Mouse (Mus musculus) urinary bladder, adult 2 months (tissue): ENCODE measurements around the gene Polg. TPM values are rescaled to one million over a fixed set of nuclear protein-coding genes. Genes with fewer than 3 reads are reported as not detected.

Source experiments
- DNase-seq: peaks from one replicate; pipeline ENCODE4 v3.0.0; 2022; ENCODE audit warnings: low spot score
- polyA plus RNA-seq: library from polyadenylated mRNA; depleted of rRNA; stranded (reverse); fragments of >200 nt; gene quantifications from 2 replicates; pipeline ENCODE4 v1.2.3, GENCODE M21; 2012; rRNA removed

Gene Polg
- polyA plus RNA-seq, 1 experiment: 56.0 TPM

DNA sequence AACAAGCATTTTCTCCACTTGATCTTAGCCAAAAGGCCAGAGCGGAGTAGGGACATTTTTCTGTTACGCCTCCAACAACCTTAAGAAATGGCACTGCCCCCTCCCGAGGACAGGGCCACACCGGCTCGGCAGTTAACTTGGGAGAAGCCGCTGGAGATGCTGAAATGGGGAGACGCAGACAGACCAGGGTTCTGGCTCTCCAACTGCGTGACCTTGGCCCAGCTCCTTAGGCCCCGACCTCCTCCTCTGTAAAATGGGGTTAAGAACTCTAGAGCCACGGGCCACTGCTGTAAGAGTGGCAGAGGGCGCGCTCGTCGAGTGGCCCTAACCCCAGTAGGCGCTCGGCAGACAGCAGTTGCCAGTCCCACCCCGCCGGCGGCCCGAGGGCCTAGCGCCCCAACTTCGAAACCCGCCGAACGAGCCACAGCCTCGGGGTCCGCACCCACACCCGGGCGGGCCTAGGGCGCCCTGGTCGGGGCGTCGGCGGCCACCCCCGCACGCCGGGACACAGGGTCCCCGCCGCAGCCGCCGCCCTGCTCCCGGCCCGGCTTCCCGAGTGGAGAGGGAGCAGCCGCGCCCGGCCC lies 609 bp downstream of the Polg start:
- no peak for DNase-seq

DNA sequence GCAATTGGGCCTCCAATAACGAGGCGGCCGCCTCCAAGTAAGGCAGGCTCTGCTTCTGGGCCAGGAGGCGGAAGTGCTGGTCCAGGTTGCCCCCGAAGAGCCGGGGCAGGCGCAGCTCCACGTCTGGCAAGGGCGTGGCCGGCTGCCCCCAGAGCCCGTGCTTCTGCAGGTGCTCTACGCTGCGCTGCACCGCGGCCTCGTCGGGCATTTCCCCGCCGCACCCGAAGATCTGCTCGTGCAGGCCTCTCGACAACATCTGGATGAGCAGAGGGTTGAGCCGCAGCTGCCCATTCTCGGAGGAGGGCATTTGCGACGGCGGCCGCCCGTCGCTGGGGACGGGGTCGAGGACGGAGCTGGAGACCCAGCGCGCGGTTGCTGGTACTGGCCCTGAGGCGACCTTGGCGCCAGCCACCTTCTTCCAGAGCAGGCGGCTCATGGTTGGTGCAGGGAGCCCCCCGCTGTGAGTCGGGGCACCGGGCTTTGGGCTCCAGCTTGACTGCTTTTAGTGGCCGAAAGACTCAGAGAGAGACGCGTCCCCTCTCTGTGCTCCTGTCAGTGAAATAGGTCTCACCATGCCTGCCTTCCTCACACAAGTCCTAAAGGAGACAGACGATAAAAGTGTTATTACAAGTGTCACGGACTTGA lies 1.3 kb downstream of the Polg start:
- no peak for DNase-seq

DNA sequence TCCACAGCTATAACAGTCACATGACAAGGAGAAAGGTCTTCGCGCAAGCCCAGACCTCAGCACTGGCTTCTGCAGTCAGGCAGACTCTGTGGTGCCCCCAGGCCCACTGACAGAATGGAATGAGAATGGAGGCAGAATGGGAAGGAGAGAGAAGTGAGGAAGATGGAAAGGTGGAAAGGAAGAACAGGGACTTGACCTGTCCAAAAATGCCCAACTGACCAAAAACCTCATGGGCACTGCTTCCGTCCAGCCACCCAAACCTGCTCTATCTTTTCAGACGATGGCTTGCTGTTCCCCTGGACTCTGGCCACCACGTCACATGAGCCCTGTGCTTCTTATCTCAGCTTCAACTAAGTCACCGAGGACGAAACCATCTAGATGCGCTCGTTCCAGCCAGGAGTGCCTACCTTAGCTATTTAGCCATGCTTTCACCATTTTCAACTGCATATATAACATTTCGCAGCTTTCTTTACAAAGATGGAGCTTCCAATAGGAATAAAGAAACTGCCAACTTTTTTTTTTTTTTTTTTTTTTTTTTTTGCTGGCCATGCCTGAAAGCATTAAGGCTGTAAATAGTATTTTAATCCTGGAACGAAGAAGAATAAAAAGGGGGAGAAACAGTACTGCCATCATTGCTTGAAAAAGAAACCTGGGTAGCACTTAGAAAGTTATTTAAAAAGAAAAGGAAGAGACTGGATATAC lies 2.6 kb downstream of the Polg start:
- no peak for DNase-seq

DNA sequence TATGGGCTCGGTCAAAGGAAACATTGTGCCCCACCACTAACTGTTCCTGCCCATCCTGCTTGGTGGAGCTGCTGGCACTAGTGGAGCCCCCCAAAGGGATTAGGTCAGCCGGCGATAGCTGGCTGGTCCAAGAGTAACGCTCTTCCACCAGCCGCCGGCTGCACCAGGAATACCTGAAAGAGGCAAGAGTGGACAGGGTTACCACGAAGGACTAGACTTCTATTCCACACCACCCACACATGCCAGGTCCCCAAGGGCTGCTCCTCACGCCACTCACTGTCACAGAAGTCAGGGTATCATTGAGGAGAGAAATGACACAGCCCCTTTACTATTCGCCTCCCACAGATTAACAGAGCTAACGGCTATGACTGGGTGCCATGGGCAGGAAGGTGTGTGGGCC lies 4.4 kb downstream of the Polg start:
- no peak for DNase-seq

DNA sequence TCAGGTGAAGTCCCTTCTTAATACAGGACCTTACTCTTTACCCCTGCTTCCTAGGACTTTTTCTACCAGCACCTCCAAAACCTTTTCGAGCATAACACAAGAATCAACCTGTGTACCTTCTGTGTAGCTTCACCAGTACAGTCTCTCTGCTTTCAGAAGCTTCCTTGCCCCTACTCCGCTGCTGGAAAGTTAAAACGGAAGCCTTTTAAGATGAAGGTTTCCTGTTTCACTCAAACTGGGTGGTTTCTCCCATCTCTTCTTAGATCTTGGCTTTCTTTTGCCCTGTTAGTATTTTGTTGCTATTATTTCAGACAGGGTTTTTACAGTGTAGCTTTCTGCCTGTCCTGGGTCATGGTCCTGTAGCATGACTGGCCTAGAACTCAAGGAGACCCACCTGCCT lies 18.7 kb downstream of the Polg start:
- no peak for DNase-seq

DNA sequence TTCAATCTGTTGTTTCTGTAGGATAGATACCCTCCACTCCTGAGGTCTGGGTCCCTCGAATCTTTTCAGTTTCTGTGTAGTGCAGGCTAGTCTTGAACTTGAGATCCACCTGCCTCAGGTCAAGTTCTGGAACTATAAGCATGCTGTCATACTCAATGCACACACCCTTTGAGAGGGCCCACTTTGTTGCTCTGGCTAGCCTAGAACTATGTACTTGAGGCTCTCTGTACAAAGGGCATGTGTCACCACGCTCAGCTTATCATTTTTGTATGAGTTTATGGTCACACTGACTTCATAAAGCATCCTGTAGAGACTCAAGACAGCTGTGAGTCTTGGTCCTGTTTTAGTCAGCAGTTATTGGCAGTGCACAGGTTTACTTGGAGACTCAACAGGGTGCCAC lies 19.1 kb downstream of the Polg start:
- DNase-seq: no peak

DNA sequence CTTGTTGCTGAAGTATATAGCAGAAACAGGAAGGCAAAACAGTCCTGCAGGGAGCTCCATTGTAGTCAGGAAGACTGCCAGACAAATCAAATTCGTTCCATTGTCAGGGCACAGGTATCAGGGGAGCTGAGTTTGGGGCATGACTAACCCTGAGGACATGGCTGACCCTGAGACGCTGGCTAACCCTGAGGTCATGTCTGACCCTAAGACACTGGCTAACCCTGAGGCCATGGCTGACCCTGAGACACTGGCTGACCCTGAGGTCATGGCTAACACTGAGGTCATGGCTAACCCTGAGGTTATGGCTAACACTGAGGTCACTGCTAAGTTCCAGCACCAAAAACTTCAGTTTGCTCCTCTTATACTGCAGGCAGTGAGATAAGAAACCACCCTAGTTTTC lies 26.1 kb downstream of the Polg start:
- DNase-seq: no peak

DNA sequence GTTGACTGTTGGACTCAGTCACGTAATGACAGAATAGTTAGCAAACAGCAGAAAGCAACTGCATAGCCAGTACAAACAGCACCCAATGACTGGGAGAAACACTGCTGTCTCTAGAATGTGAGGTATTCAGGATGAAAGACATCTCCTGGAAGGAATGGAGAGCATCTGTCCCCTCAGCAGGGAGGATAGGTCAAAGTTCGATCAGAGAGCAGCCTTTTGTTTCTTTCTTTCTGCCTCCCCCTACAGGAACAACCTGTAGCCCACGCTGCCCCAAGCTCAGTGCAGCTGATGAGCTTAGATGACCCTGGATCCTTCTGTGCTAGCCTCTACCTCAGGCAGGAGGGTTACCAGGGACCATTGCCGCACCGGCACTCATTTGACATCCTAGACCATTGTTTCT lies 37.9 kb downstream of the Polg start:
- DNase-seq: no peak

DNA sequence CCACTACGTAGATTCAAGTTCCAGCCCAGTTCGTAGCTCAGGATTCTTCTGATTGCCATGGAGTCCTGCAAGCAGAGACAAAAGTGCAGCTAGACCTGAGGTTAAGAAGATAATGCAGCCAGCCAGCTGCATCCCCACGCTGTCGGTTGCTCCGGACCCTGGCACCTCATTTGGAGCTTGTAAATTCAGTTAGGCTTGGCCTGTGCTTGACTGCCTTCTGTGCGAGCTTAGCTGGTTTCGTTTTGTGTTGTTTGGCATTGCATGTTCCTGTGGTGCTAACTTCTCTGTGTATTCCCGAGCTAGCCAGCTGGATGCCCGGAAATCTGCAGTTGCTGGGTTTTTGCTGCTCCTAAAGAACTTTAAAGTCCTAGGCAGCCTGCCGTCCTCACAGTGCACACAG lies 40.4 kb downstream of the Polg start:
- no peak for DNase-seq

DNA sequence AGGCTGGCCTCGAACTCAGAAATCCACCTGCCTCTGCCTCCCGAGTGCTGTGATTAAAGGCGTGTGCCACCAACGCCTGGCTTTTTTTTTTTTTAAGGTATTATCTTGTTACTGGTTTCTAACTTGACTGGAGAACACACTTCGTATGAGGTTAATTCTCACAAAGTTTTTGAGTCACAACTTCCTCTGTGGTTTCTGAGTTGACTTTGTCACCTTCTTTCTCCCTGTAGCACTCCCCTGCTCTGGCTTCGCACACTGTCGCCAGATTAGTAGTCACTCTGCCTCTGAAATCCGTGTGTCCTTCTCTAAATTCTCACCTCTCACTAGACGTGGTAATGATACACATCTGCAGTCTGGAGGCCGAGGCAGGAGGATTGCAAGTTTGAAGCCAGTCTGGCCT lies 43.3 kb downstream of the Polg start:
- no peak for DNase-seq

DNA sequence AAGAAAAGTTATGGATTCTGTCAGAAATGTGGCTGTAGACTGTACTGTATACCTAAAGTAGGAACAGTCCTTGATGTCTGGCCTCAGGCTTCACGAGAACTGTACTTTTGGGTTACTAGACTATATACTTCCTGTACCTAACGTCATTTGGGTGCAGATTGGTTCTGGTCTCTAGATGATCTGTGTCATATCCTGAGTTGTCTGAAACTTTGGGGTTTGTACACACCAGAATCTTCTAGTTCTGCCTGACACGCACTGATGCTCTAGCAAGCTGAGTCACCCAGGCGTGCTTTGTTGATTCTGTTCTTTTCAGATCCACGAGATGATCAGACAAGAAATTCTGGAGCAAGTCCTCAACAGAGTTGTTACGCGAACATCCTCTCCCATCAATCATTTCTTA lies 46.2 kb downstream of the Polg start:
- DNase-seq: no peak

DNA sequence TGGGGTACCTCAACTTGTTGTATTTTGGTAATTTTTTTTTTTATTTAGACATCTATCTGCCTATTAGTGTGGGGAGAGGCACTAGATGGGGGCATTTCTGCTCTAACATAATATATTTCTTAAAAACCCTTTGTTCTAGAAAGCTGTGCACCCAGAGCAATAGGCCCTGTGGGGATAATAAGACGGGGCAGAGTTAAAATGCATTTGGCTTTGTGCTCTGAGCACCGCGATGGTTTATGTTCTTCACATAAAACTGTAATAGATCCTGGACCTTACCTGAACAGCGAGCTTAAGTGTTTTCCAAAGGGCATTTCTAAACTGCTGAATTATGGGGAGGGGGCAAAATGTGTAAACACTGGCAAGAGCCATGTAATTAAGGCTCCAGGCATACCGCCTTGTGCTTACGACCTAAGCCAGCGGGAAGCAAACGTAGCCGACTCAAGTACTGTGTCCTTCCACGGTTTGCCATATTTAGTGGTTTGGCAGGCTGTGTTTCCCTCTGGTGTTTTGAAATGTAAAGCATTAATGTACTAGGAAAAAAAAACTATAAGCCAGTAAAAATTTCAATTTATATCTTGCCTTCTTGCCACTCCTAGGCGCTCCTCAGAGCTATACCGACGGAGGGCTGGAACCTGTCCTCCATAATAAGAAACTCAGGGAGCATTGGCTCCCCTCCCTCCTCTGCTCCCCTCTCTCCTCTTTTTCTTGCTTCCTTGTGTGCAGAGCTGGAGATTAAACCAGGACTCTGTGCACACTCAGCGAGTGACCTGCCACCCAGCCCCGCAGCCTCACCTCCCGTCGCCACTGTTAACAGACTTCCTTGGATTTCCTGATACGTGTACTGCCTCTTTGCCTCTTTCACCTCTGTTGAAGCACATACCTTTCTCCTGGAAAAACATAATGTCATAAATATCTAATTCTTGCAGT lies 51.5 kb downstream of the Polg start:
- DNase-seq: no peak

DNA sequence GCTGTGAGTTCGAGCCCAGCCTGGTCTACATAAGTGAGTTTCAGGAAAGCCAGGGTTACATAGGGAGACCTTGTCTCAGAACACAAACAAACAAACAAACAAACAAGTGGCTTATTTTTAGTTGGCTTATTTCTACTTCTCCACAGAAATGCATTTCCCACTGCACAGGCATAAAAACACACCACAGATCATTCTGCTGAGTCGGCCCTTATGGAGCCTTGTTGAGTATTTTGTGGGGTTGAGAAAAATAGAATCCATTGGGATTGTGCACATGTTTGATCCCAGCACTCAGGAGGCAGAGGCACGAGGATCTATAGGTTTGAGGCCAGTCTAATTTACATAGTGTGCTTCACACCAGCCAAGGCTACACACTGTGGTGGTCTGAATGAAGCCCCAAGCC lies 65.9 kb downstream of the Polg start:
- DNase-seq: no peak

DNA sequence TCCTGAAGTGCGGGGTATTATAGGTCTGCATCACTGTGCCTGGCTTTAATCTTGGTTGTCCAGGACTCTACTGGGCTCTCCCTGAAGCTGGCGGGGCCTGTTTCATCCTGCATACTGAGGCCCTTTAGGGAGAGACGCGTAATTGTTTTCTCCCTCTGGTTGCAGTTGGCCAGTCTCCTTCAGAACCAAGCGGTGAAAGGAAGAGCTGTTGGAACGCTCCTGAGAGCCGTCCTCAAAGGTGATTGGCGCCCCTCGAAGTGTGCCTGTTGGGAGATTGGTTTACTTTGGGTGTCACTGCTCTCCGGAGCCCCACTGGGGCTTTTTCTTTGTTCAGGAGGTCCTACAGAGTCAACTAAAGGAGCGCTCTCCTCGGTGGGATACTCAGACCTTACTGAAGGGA lies 67.2 kb downstream of the Polg start:
- DNase-seq: no peak

DNA sequence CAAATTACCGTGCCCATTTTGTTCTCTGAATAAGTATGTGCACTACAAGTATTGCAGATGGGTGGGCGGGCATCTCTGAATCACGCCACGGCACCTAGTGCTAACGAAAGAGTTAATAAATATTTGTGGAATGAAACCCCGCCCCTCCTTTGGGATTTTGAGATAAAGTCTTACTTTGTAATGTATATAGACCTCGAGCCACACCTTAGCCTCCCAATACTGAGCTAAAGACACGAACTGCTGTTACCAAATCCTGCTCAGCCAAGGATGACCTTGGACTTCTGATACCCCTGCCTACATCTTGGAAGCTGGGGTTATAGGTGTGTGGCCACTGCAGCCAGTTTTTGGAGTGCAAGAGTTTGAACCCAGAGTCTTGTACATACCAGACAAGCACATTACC lies 67.7 kb downstream of the Polg start:
- DNase-seq: no peak

DNA sequence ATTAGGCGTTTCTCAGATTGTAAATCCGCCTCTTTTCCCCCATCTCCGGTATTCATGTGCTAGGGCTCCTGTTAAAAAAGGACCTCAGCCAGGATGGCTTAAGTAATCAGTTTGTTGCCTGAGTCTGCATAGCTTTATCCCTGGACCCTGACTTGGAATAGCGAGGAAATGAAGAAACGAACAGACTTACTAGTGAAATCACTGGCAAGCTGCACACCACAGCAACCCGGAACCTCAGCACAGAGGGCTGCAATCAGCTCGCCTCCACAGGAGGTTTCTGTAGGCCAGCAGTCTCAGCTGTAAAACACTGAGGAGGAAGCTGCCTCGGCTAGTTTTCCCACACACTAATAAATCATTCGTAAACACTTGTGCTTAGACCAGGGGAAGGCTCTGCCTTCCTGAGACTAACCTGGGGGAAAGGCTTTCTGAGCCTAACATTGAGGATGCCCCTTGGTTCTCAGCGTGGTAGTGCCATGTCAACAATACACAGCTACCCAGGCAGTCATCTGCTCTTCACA lies 68.7 kb downstream of the Polg start:
- no peak for DNase-seq

Other genes with a start within 250 kb of the Polg start
- 14.9 and 27.9 TPM in 2 replicates for gene Abhd2, start 193.2 kb downstream of the Polg start, polyA plus RNA-seq
- 0.08 and 0.13 TPM in 2 replicates for gene Rlbp1, start 79.3 kb downstream of the Polg start, polyA plus RNA-seq
- gene Fanci, start 74.4 kb downstream of the Polg start, polyA plus RNA-seq: 0.80 and 0.99 TPM in 2 replicates
- not detected in 2 replicates for gene Rhcg, start 151.3 kb upstream of the Polg start, polyA plus RNA-seq
- 0.10 TPM in 2 replicates for gene Ticrr, start 193.8 kb upstream of the Polg start, polyA plus RNA-seq
- gene Kif7, start 249.4 kb upstream of the Polg start, polyA plus RNA-seq: 4.3 TPM in 2 replicates